Mouse (Mus musculus): Measurements from ENCODE around the gene Magea8. TPM values are rescaled to one million over a fixed set of nuclear protein-coding genes. Genes with fewer than 3 reads are reported as not detected.
"Not testable (repeated sequence)": the region's sequence is repeated elsewhere in the genome, so short reads cannot be mapped to it uniquely, and the experiment has no call there.

Gene Magea8
- not detected for total RNA-seq (2021)

DNA sequence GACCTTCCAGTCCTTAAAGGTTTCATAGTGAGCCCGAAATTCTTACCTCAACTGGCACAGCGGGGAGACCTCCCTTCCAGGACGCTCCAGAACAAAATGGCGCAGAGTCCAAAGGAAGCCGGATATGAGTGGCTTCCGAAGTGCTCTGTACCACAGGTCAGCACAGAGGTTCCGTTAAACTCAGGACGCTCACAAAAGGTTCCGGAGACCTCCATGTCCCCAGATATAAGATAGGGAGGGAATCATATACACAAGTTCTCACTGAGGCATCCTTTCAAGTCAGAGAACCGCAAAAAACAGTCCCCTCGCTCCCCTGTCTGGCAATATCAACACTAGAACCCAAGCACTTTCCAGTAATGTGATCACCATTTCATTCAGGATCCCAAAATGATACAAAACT, at the start of gene Magea8:
TSS of gene Magea8 (minus strand) at position 101 of the 400 bp plus-strand sequence.
- DNase-seq; intact Hi-C loops (cut with DNase I): not testable (repeated sequence)

DNA sequence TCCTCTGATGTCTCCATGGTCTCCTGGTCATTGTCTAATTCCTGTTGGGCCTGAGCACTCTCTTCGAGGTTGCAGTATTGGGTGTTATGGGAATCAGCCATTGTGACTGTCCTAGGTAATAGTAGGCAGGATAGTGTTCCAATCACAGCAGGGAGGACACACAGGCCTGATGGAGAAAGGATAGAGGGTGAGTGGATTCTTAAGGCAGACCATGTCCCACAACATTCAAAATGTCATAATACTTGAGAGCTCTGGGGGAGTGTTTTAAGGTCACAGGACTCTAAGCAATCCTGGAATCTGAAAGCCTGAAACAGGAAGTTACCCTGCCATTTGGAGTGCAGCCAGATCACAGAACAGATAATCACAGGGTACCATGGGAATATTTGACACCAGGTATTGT, 46.2 kb downstream of the Magea8 start, which contains the start of gene Magea3:
TSS of gene Magea3 (minus strand) at position 101 of the 400 bp plus-strand sequence.
- DNase-seq; intact Hi-C loops (cut with DNase I): not testable (repeated sequence)

DNA sequence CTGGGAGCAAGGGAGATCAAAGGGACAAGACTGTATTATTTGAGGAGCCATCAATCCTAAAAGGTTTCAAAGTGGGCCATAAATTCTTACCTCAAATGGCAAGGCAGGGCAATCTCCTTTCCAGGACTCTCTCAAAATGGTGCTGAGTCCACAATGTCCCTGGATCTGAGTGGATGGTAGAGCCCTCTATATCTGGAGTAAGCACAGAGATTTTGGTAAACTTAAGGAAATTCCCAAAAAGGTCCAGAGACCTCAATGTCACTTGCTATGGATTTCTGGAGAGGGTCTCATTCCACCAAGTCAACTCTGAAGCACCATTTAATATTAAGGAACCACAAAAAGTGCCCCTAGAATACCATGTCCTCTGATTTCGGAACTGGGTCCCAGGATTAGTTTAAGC, 59.8 kb downstream of the Magea8 start, which contains the start of gene Magea6:
TSS of gene Magea6 (minus strand) at position 101 of the 400 bp plus-strand sequence.
- intact Hi-C loops (cut with DNase I), result not testable (repeated sequence)

More for the DNA sequence above, 59.8 kb downstream of the Magea8 start, which contains the start of gene Magea6:
- DNase-seq, result not testable (repeated sequence)

Other genes starting within 250 kb of the Magea8 start
- gene Cldn34b1, start 105.6 kb downstream of the Magea8 start, total RNA-seq (2021), result not detected
- not detected for gene Magea6, start 59.9 kb downstream of the Magea8 start, total RNA-seq (2021)
- gene Magea3, start 46.3 kb downstream of the Magea8 start, total RNA-seq (2021), result not detected
- not detected for gene Magea5, start 67.3 kb upstream of the Magea8 start, total RNA-seq (2021)
- gene Magea1, start 93.9 kb upstream of the Magea8 start, total RNA-seq (2021), result not detected
- gene Magea2, start 97.8 kb upstream of the Magea8 start, total RNA-seq (2021), result not detected
- gene Cldn34b2, start 132.6 kb upstream of the Magea8 start, total RNA-seq (2021), result not detected
- gene Sat1, start 220.6 kb upstream of the Magea8 start, total RNA-seq (2021), result 10 to 100 TPM; 26.1 to 39.3 TPM